Mouse (Mus musculus): ENCODE measurements around the gene Mbd6. TPM values are rescaled to one million over a fixed set of nuclear protein-coding genes. Genes with fewer than 3 reads are reported as not detected.

The Mbd6 gene
- polyA plus RNA-seq, 1 experiment = 33.5 TPM

- no peak overlapping the region for H3K4me3 ChIP-seq (replicated peaks)
- no peaks in the 10 kb centered on the region for H3K27me3 ChIP-seq (ENCODE audit: control insufficient read depth)
- H3K4me1 ChIP-seq (ENCODE audit: control insufficient read depth) = peaks cover 12% of the 10 kb centered on the region
- no peak for TF ChIP-seq TAL1 (IDR thresholded peaks at IDR 0.05; ENCODE audit: low read length)
- TF ChIP-seq GATA1 (IDR thresholded peaks at IDR 0.05; ENCODE audit: low read length) = no peak
- peaks cover 2% of the 10 kb centered on the region; the same call in 1 of the 2 replicates for H3K9me3 ChIP-seq (ENCODE audit: control insufficient read depth, low read length)
- H3K36me3 ChIP-seq (ENCODE audit: control insufficient read depth) = peaks cover 99% of the 10 kb centered on the region
Observed at GRCm38 (mm10) chr10:127303136-127303535, 14.3 kb upstream of the Mbd6 start.

GRCm38 (mm10) chr10:127300361-127300760, 11.5 kb upstream of the Mbd6 start:
- Histone ChIP-seq H3K27me3 (ENCODE audit: control insufficient read depth) (no peaks in the 10 kb centered on the region; the same call in 1 of the 2 replicates), H3K9me3 (ENCODE audit: control insufficient read depth, low read length) (peaks cover 2% of the 10 kb centered on the region; the same call in 1 of the 2 replicates), H3K36me3 (ENCODE audit: control insufficient read depth) (peaks cover 99% of the 10 kb centered on the region), H3K4me3 (replicated peaks) (no peak overlapping the region), H3K4me1 (ENCODE audit: control insufficient read depth) (peaks cover 23% of the 10 kb centered on the region)
- TF ChIP-seq TAL1 (IDR thresholded peaks at IDR 0.05; ENCODE audit: low read length) = no peak
- TF ChIP-seq GATA1 (IDR thresholded peaks at IDR 0.05; ENCODE audit: low read length) = no peak

GRCm38 (mm10) chr10:127297015-127297871, 8.4 kb upstream of the Mbd6 start:
- Histone ChIP-seq H3K4me3 (replicated peaks) (no peak overlapping the region), H3K36me3 (ENCODE audit: control insufficient read depth) (peaks cover 99% of the 10 kb centered on the region), H3K9me3 (ENCODE audit: control insufficient read depth, low read length) (peaks cover 2% of the 10 kb centered on the region; the same call in 1 of the 2 replicates), H3K27me3 (ENCODE audit: control insufficient read depth) (no peaks in the 10 kb centered on the region; the same call in 1 of the 2 replicates), H3K4me1 (ENCODE audit: control insufficient read depth) (peaks cover 44% of the 10 kb centered on the region)
- TF ChIP-seq GATA1 (IDR thresholded peaks at IDR 0.05; ENCODE audit: low read length) (no peak), TAL1 (IDR thresholded peaks at IDR 0.05; ENCODE audit: low read length) (no peak)

- TF ChIP-seq GATA1 (IDR thresholded peaks at IDR 0.05; ENCODE audit: low read length) (no peak), TAL1 (IDR thresholded peaks at IDR 0.05; ENCODE audit: low read length) (no peak)
- Histone ChIP-seq H3K4me3 (replicated peaks) (no peak overlapping the region), H3K27me3 (ENCODE audit: control insufficient read depth) (no peaks in the 10 kb centered on the region; the same call in 1 of the 2 replicates), H3K9me3 (ENCODE audit: control insufficient read depth, low read length) (no peaks in the 10 kb centered on the region), H3K36me3 (ENCODE audit: control insufficient read depth) (peaks cover 97% of the 10 kb centered on the region), H3K4me1 (ENCODE audit: control insufficient read depth) (peaks cover 53% of the 10 kb centered on the region)
Observed at GRCm38 (mm10) chr10:127295986-127296794, 7.4 kb upstream of the Mbd6 start.

- H3K4me1 ChIP-seq (ENCODE audit: control insufficient read depth) = peaks cover 60% of the 10 kb centered on the region
- H3K9me3 ChIP-seq (ENCODE audit: control insufficient read depth, low read length) = no peaks in the 10 kb centered on the region
- H3K36me3 ChIP-seq (ENCODE audit: control insufficient read depth) = peaks cover 85% of the 10 kb centered on the region
- H3K27me3 ChIP-seq (ENCODE audit: control insufficient read depth) = no peaks in the 10 kb centered on the region; the same call in 1 of the 2 replicates
- peak overlapping the region; percentile 13 for H3K4me3 ChIP-seq (replicated peaks)
- TF ChIP-seq TAL1 (IDR thresholded peaks at IDR 0.05; ENCODE audit: low read length) (no peak), GATA1 (IDR thresholded peaks at IDR 0.05; ENCODE audit: low read length) (no peak)
Observed at GRCm38 (mm10) chr10:127294895-127295510, 6.2 kb upstream of the Mbd6 start.

- no peaks in the 10 kb centered on the region; the same call in 1 of the 2 replicates for H3K27me3 ChIP-seq (ENCODE audit: control insufficient read depth)
- H3K4me3 ChIP-seq (replicated peaks) = peak overlapping the region; percentile 19
- TF ChIP-seq TAL1 (IDR thresholded peaks at IDR 0.05; ENCODE audit: low read length) = no peak
- no peak for TF ChIP-seq GATA1 (IDR thresholded peaks at IDR 0.05; ENCODE audit: low read length)
- H3K9me3 ChIP-seq (ENCODE audit: control insufficient read depth, low read length) = no peaks in the 10 kb centered on the region
- H3K4me1 ChIP-seq (ENCODE audit: control insufficient read depth) = peaks cover 68% of the 10 kb centered on the region
- peaks cover 71% of the 10 kb centered on the region for H3K36me3 ChIP-seq (ENCODE audit: control insufficient read depth)
Observed at GRCm38 (mm10) chr10:127293590-127294113, 4.8 kb upstream of the Mbd6 start.

GRCm38 (mm10) chr10:127292987-127293538, 4.2 kb upstream of the Mbd6 start:
- peaks cover 65% of the 10 kb centered on the region for H3K36me3 ChIP-seq (ENCODE audit: control insufficient read depth)
- peaks cover 71% of the 10 kb centered on the region for H3K4me1 ChIP-seq (ENCODE audit: control insufficient read depth)
- no peak for TF ChIP-seq GATA1 (IDR thresholded peaks at IDR 0.05; ENCODE audit: low read length)
- no peaks in the 10 kb centered on the region for H3K9me3 ChIP-seq (ENCODE audit: control insufficient read depth, low read length)
- no peaks in the 10 kb centered on the region; the same call in 1 of the 2 replicates for H3K27me3 ChIP-seq (ENCODE audit: control insufficient read depth)
- peak overlapping the region; percentile 82 for H3K4me3 ChIP-seq (replicated peaks)

- H3K9me3 ChIP-seq (ENCODE audit: control insufficient read depth, low read length) = no peaks in the 10 kb centered on the region
- peaks cover 78% of the 10 kb centered on the region for H3K4me1 ChIP-seq (ENCODE audit: control insufficient read depth)
- TF ChIP-seq TAL1 (IDR thresholded peaks at IDR 0.05; ENCODE audit: low read length) (peak; percentile 57), GATA1 (IDR thresholded peaks at IDR 0.05; ENCODE audit: low read length) (peak; percentile 74)
- peak overlapping the region; percentile 82 for H3K4me3 ChIP-seq (replicated peaks)
- no peaks in the 10 kb centered on the region; the same call in 1 of the 2 replicates for H3K27me3 ChIP-seq (ENCODE audit: control insufficient read depth)
- H3K36me3 ChIP-seq (ENCODE audit: control insufficient read depth) = peaks cover 64% of the 10 kb centered on the region
Observed at GRCm38 (mm10) chr10:127291881-127292638, 3.2 kb upstream of the Mbd6 start.

Data from erythroblast, embryonic 14.5 days (primary cell).